Mouse (Mus musculus) embryonic fibroblast, embryonic 13.5 days (primary cell): ENCODE measurements around the gene Fes.

Experiments used
- CTCF ChIP-seq: IDR thresholded peaks from 2 replicates; pipeline ENCODE4 v1.5.1; 2011; ENCODE audit warnings: mild to moderate bottlenecking, control low read depth, low read length, moderate library complexity, borderline replicate concordance; ENCODE audit not compliant: insufficient read depth
- POLR2A ChIP-seq: IDR thresholded peaks from 2 replicates; pipeline ENCODE4 v1.6.1; 2011; ENCODE audit warnings: low read depth, mild to moderate bottlenecking, control low read depth, low read length, moderate library complexity

DNA sequence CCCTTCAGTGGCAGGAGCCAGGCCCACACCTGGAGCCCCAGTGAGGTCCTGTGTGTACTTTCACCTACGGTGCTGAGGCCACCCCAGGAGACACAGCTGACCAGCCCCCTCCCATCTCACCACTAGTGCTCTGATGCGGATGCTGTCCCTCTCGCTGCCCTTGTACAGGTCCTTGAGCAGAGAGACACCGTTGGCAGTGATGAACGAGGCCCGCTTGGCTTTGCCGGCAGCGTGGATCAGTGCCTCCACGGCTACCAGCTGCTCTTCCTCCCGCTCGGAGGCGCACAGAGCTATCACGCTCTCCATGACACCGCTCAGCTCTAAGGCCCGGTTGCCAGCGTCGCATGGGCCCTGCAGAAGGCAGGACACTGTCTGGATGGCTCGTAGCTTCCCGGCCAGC is 56.3 kb downstream of the Fes start:
- no peak for TF ChIP-seq POLR2A
- no peak for TF ChIP-seq CTCF
